Mouse (Mus musculus): ENCODE results near the gene Olfr1499. TPM values are rescaled to one million over a fixed set of nuclear protein-coding genes. Genes with fewer than 3 reads are reported as not detected.
"Not testable (repeated sequence)": the region's sequence is repeated elsewhere in the genome, so short reads cannot be mapped to it uniquely, and the experiment has no call there.

Olfr1499 gene
- total RNA-seq (2021) = not detected
- long read RNA-seq, experiment 1 = 0 reads
- long read RNA-seq, experiment 2 = 0 reads

DNA sequence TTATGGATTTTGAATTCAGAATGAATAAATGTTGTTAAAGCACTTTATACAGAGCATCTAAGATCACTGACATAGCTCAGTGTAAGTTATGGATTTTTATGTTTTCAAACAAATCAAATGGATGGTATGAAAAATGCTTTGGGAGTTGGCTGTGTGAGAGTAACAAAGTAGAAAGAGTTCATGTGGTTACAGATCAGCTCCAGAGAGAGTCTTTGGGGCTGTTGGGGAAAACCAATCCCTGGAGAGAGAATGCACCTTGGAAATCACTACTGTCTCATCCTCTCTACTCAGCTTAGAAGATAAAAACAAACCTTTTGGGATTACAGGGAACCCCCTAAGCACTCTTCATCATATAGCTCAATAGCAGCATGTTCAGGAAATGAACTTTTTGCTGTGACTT is at the start of gene Olfr1499:
Gene Olfr1499, minus strand, starts transcription at position 101 of the 400 bp plus-strand sequence.
- Histone ChIP-seq H3K4me3 (no peak within 1 kb of the TSS), H3K27ac (no peak within 1 kb of the TSS)
- no peak for DNase-seq (ENCODE audit: low spot score in 2 of 2)
- TF ChIP-seq CTCF (conservative IDR thresholded peaks at IDR 0.05) = no peak

DNA sequence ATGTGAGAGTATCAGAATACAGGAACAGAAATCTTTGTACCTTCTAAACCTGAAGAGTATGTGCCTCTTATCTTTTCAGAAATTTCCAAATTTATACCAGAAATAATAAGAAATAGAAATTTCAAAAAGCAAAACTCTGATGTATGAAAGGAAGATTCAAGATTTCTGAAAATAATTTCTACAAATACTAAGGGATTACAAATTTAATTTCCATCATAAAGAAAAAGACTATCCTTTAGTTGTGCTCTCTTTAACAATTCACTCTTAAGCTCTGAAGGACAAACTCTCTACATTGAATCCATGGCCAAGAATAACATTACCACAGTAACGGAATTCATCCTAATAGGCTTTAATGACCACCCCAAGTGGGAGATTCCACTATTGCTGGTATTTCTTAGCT is 42.2 kb upstream of the Olfr1499 start, which contains the start of gene Olfr1502:
Gene Olfr1502, plus strand, starts transcription at position 301 of the 400 bp plus-strand sequence.
- no peak for DNase-seq (ENCODE audit: low spot score in 2 of 2)
- Histone ChIP-seq H3K4me3 (no peak within 1 kb of the TSS), H3K27ac (no peak within 1 kb of the TSS)
- TF ChIP-seq CTCF (conservative IDR thresholded peaks at IDR 0.05) = no peak

DNA sequence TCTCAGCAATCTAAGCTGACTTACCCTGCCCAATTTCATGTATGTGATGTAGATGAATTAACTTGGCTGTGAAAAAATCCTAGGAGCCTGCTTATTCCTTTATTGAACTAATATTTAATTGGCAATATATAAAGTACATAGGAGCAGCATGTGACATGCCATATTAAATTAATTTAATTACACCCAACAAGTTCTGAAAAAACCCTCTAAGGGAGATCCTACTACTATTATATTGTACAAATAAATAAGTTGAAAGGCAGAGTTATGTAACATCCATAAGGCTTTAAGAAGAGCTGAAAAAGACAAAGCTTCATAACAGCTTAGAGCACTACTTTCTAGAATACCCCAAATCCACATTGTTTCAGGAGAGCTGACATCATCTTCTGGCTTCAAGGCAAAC is 31.3 kb upstream of the Olfr1499 start, which contains the start of gene Olfr1501:
Gene Olfr1501, minus strand, starts transcription at position 101 of the 400 bp plus-strand sequence.
- H3K4me3 ChIP-seq; DNase-seq (ENCODE audit: low spot score in 2 of 2); H3K27ac ChIP-seq: not testable (repeated sequence)

DNA sequence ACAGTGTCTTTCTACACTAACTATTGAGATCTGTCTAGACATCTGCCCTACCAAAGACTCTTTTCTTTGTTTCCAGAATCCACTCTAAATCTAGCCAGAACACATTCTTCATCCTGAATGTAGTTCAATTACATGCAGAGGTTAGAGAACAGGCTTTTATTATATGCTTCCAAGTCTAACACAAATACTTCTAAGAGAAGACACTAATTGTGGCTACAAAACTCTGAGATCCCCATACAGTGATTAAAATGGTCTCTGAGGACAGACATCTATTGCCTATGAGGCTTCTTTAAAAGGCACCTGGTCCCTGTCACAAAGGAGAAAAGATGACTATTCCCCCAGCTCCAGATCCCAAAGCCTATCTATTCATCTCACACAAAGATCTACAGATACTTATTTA is 11.1 kb upstream of the Olfr1499 start, which contains the start of gene Olfr1500:
Gene Olfr1500, minus strand, starts transcription at position 101 of the 400 bp plus-strand sequence.
- TF ChIP-seq CTCF (conservative IDR thresholded peaks at IDR 0.05) = no peak
- Histone ChIP-seq H3K4me3 (no peak within 1 kb of the TSS), H3K27ac (no peak within 1 kb of the TSS)
- no peak for DNase-seq (ENCODE audit: low spot score in 2 of 2)

DNA sequence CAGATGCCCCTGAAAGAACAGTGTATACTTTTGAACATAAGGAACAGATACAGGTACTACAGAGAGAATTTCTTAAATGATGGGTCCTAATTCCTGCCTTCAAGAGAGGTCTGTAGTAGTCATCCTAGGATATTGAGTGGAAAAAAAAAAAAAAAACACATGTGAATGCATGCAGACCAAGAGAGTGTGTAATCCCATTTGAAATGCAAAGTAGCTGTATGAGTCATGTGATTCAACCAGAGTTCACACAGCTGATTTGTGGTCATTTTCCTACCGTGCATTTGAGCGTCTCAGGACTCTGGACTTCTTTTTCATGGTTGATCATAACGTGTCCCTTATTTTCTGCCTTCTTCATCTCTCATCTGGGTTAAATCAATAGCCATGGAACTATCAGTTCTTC is 9.2 kb upstream of the Olfr1499 start:
- no peak for DNase-seq (ENCODE audit: low spot score in 2 of 2)
- no peak for TF ChIP-seq CTCF (conservative IDR thresholded peaks at IDR 0.05)
- Histone ChIP-seq H3K27ac (no peak overlapping the region), H3K4me3 (no peak overlapping the region)

DNA sequence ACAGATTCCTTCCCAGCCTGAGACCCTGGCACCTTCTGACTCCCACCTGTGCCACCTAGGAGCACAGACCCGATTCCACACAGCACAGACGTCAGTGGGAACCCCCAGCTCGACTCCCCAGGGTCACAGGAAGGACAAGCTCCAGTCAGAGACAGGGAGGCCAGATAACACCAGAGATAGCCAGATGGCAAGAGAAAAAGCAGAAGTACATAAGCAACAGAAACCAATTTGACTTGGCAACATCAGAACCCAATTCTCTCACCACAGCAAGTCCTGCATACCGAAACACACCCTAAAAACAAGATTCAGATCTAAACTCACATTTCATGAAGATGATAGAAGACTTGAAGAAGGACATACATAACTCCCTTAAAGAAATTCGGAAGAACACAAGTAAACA is 1.6 kb upstream of the Olfr1499 start:
- Histone ChIP-seq H3K27ac (no peak overlapping the region), H3K4me3 (no peak overlapping the region)
- no peak for DNase-seq (ENCODE audit: low spot score in 2 of 2)
- no peak for TF ChIP-seq CTCF (conservative IDR thresholded peaks at IDR 0.05)

DNA sequence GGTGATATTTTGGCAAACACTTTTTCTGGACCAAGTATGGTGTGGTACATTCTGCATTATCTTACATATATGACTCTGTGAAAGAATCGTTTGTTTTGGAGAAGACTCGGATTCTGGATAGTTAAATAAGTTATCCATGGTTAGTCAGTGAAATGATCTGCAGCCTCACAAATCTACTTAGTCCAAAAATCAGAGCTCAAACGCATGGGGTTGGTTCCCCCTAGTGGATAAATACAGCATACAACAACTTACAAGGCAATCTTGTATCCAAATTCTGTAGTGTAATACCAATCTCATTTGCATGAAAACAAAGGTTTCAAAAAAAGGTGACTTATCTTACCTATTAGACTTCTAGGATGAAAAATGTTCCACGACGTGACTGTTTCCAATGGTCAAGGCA is 420 bp downstream of the Olfr1499 start:
- peak; percentile 3 to 14 for DNase-seq (ENCODE audit: low spot score in 2 of 2)
- Histone ChIP-seq H3K4me3 (no peak overlapping the region), H3K27ac (no peak overlapping the region)
- TF ChIP-seq CTCF (conservative IDR thresholded peaks at IDR 0.05) = peak; percentile 82

DNA sequence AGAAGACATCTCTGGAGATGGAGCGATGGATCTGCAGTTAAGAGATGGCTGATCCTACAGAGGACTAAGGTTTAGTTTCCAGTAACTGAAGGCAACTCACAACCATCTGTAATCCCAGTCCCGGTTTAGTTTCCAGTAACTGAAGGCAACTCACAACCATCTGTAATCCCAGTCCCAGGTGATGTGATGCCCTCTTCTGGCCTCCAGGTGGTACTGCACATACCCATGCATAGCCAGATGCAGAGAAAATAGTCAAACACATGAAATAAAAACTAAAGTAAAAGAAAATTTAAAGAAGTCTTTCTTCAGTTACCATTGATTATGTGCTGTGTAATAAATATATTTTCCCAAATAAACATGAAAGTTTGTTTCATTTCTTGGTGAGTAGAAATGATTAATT is 6.4 kb downstream of the Olfr1499 start:
- Histone ChIP-seq H3K27ac (no peak overlapping the region), H3K4me3 (no peak overlapping the region)
- DNase-seq (ENCODE audit: low spot score in 2 of 2) = no peak
- TF ChIP-seq CTCF (conservative IDR thresholded peaks at IDR 0.05) = peak; percentile 60

DNA sequence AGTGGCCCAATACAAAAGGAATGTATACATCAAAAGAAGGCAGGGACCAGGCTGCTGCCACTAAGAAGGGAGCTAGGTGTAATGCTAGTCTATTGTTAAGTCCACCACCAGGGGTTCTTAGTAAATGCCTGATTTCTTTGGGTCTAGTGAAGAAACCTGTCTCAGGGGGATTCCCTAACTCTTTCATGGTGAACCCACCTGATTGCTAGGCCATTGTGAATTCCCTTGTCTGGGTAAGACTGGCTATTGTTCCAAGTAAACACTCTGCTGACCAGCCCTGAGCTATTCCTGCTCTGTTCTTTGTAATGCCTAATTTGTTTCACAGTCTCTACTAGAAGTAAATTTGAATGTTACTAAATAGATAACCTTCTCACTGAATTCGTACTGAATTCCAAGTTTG is 13.8 kb downstream of the Olfr1499 start:
- not testable (repeated sequence) for H3K27ac ChIP-seq; DNase-seq (ENCODE audit: low spot score in 2 of 2); H3K4me3 ChIP-seq

DNA sequence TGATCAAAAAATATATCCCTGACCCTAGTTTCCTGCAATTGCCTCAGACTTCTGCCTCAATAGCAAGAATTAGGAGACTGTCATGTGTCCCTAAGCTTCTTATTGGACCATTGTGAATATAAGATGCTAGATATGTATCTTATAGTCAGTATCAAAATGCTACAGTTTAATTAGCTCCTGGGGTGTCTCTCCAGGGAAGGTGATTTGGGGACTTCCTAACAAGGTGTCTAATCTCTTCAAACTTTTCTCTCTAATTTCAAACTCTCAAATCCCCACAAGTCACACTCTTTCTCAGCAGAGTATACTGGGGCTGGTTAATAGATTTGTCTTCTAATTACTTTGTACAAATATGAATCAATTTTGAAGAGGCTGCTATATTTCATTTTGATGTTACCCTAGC is 21.1 kb downstream of the Olfr1499 start, which contains the start of gene Olfr1497:
Gene Olfr1497, minus strand, starts transcription at position 101 of the 400 bp plus-strand sequence.
- no peak for TF ChIP-seq CTCF (conservative IDR thresholded peaks at IDR 0.05)
- DNase-seq (ENCODE audit: low spot score in 2 of 2) = no peak
- H3K4me3 ChIP-seq = no peak within 1 kb of the TSS
- H3K27ac ChIP-seq = no peak within 1 kb of the TSS

DNA sequence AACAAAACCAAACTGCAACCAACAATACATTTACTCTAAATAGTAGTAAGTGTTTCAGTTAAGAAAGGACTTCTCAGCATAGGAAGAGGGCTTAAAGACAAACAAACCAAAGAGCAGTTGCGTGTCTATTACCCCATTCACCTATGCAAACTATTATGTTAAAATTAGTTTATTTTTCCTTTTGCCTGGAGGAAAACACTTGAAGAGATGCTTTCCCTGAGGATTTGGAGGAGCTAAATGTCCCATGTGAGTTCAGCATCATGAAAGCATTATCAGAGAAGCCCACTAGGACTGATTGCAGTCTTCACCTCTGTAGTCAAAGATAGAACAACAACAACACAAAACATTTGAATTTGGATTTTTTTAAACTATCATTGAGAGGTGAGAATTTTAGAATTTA is 41.7 kb downstream of the Olfr1499 start, which contains the start of gene Olfr1496:
Gene Olfr1496, plus strand, starts transcription at position 301 of the 400 bp plus-strand sequence.
- H3K4me3 ChIP-seq = no peak within 1 kb of the TSS
- DNase-seq (ENCODE audit: low spot score in 2 of 2) = no peak
- TF ChIP-seq CTCF (conservative IDR thresholded peaks at IDR 0.05) = no peak

DNA sequence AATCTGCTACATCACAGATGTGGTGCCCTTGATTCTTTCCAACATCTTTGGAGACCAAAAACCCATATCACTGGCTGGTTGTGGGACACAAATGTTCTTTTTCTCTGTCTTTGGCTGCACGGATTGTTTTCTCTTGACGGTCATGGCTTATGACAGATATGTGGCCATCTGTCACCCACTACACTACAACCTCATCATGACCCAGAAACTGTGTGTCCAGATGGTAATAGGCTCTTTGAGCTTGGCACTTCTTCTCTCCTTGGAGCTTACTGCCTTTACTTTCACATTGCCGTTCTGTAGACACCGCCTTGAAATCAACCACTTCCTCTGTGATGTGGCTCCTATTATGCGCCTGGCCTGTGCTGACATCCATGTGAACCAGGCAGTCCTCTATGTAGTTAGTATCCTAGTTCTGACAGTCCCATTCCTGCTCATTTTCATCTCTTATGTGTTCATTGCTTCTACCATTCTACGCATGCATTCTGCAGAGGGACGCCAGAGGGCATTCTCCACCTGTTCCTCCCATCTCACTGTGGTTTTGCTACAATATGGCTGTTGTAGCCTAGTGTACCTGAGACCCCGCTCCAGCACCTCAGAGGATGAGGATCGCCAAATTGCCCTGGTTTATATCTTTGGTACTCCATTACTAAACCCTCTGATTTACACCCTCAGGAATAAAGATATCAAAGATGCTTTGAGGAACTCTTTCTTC is 50.5 kb downstream of the Olfr1499 start:
- Histone ChIP-seq H3K4me3 (no peak overlapping the region), H3K27ac (no peak overlapping the region)
- no peak for DNase-seq (ENCODE audit: low spot score in 2 of 2)
- peak; percentile 19; the same call in 1 of the 2 replicates for TF ChIP-seq CTCF (conservative IDR thresholded peaks at IDR 0.05)

More for the DNA sequence above, 41.7 kb downstream of the Olfr1499 start, which contains the start of gene Olfr1496:
- no peak within 1 kb of the TSS for H3K27ac ChIP-seq

DNA sequence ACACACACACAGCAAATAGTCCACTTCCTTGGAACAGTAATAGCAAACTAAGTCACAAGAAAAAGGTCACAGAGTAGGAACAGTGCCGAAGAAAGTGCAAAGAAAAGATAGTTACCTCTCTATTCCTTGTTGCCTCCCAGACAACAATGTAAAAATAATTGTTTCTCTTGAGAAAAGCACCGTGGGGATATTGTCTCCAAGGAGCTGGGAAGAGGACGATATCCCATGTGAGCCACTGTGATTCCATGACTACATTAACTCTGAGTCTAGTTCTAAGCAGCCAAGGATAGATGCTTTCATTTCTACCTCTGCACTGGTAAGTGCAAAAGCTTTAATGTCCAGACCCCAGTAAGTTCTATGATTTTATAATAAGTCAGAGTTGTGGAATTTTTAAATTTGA is 54.9 kb downstream of the Olfr1499 start, which contains the start of gene Olfr1495:
Gene Olfr1495, plus strand, starts transcription at position 301 of the 400 bp plus-strand sequence.
- no peak within 1 kb of the TSS for H3K4me3 ChIP-seq
- no peak for DNase-seq (ENCODE audit: low spot score in 2 of 2)
- TF ChIP-seq CTCF (conservative IDR thresholded peaks at IDR 0.05) = no peak
- H3K27ac ChIP-seq = no peak within 1 kb of the TSS

Other genes starting within 250 kb of the Olfr1499 start
- not detected for gene Olfr1484, start 235.9 kb downstream of the Olfr1499 start, total RNA-seq (2021)
- not detected for gene Olfr1487, start 202.1 kb downstream of the Olfr1499 start, total RNA-seq (2021)
- not detected for gene Olfr1489, start 187.8 kb downstream of the Olfr1499 start, total RNA-seq (2021)
- not detected for gene Olfr1490, start 168.4 kb downstream of the Olfr1499 start, total RNA-seq (2021)
- gene Olfr1491, start 122.2 kb downstream of the Olfr1499 start, total RNA-seq (2021) = not detected
- not detected for gene Olfr1493-ps1, start 96.2 kb downstream of the Olfr1499 start, total RNA-seq (2021)
- gene Olfr1494, start 79.7 kb downstream of the Olfr1499 start, total RNA-seq (2021) = not detected
- not detected for gene Olfr1495, start 54.8 kb downstream of the Olfr1499 start, total RNA-seq (2021)
- not detected for gene Olfr1496, start 41.6 kb downstream of the Olfr1499 start, total RNA-seq (2021)
- not detected for gene Olfr1497, start 21.2 kb downstream of the Olfr1499 start, total RNA-seq (2021)
- not detected for gene Olfr1500, start 11.0 kb upstream of the Olfr1499 start, total RNA-seq (2021)
- gene Olfr1501, start 31.2 kb upstream of the Olfr1499 start, total RNA-seq (2021) = not detected
- gene Olfr1502, start 42.3 kb upstream of the Olfr1499 start, total RNA-seq (2021) = not detected
- gene Olfr1504, start 78.5 kb upstream of the Olfr1499 start, total RNA-seq (2021) = not detected
- gene Olfr1505, start 94.1 kb upstream of the Olfr1499 start, total RNA-seq (2021) = not detected

All from layer of hippocampus, adult 2 months (tissue).